Mouse (Mus musculus) MEL (cell line): ENCODE measurements around the gene Map7. TPM values are rescaled to one million over a fixed set of nuclear protein-coding genes. Genes with fewer than 3 reads are reported as not detected.

Experiments used
- DNase-seq: peaks from one replicate; pipeline ENCODE4 v3.0.0; 2011; ENCODE audit warnings: low read depth, low spot score
- H3K27ac ChIP-seq: 2 replicates; pipeline ENCODE4 v1.5.1; 2012; ENCODE audit warnings: low read depth, mild to moderate bottlenecking, control low read depth, low read length, moderate library complexity; ENCODE audit not compliant: control insufficient read depth
- H3K27me3 ChIP-seq, 2 experiments: fragments of 150-350 bp in 1 of 2; sonication (generic) in 1 of 2; 2 replicates each; pipeline ENCODE4 v1.6.1; 2012; ENCODE audit warnings: low read length in 2 of 2, mild to moderate bottlenecking in 2 of 2, improper control_type of control experiment in 1 of 2, moderate library complexity in 1 of 2; ENCODE audit not compliant: insufficient read depth in 2 of 2, control insufficient read depth in 1 of 2
- H3K36me3 ChIP-seq, 2 experiments: 2 replicates each; pipeline ENCODE4 v1.6.1; 2012 to 2014; ENCODE audit warnings: low read length in 2 of 2, improper control_type of control experiment in 1 of 2, inconsistent platforms in 1 of 2, mild to moderate bottlenecking in 1 of 2; ENCODE audit not compliant: insufficient read depth in 2 of 2, control insufficient read depth in 1 of 2
- H3K4me1 ChIP-seq, 2 experiments: fragments of 150-350 bp in 1 of 2; sonication (generic) in 1 of 2; 2 replicates each; pipeline ENCODE4 v1.6.1; 2012; ENCODE audit warnings: low read length in 2 of 2, improper control_type of control experiment in 1 of 2, mild to moderate bottlenecking in 1 of 2; ENCODE audit not compliant: insufficient read depth in 2 of 2, control insufficient read depth in 1 of 2
- H3K4me3 ChIP-seq, 2 experiments: fragments of 150-350 bp in 1 of 2; sonication (generic) in 1 of 2; 2 replicates each; pipeline ENCODE4 v1.5.1; 2012; ENCODE audit warnings: low read depth in 2 of 2, low read length in 2 of 2, mild to moderate bottlenecking in 2 of 2, moderate library complexity in 2 of 2, control low read depth in 1 of 2, improper control_type of control experiment in 1 of 2; ENCODE audit not compliant: control insufficient read depth in 1 of 2, insufficient read depth in 1 of 2
- H3K79me2 ChIP-seq: 2 replicates; pipeline ENCODE4 v1.6.1; 2012; ENCODE audit warnings: mild to moderate bottlenecking, low read length, moderate library complexity; ENCODE audit not compliant: control insufficient read depth, poor library complexity, insufficient read depth
- H3K9ac ChIP-seq: 2 replicates; pipeline ENCODE4 v1.6.1; 2012; ENCODE audit warnings: low read depth, mild to moderate bottlenecking, control low read depth, low read length, moderate library complexity; ENCODE audit not compliant: control insufficient read depth, poor library complexity, severe bottlenecking
- H3K9me3 ChIP-seq: fragments of 150-350 bp; sonication (generic); replicated peaks from 2 replicates; pipeline ENCODE4 v1.6.1; 2012; ENCODE audit warnings: mild to moderate bottlenecking, low read length, improper control_type of control experiment, moderate library complexity; ENCODE audit not compliant: insufficient read depth
- CTCF ChIP-seq, 3 experiments: IDR thresholded peaks in 2 of 3; conservative IDR thresholded peaks in 1 of 3; 2 replicates each; pipeline ENCODE4 v1.5.1; 2011 to 2012; ENCODE audit warnings: low read length in 3 of 3, low read depth in 2 of 3, mild to moderate bottlenecking in 2 of 3, improper control_type of control experiment in 1 of 3, inconsistent platforms in 1 of 3, mixed read lengths in 1 of 3, moderate library complexity in 1 of 3; ENCODE audit not compliant: control insufficient read depth in 1 of 3, insufficient read depth in 1 of 3, poor library complexity in 1 of 3, severe bottlenecking in 1 of 3
- EP300 ChIP-seq, 2 experiments: IDR thresholded peaks; 2 replicates each; pipeline ENCODE4 v1.6.1; 2011; ENCODE audit warnings: improper control_type of control experiment in 2 of 2, low read length in 2 of 2, low read depth in 1 of 2, mild to moderate bottlenecking in 1 of 2
- GABPA ChIP-seq: IDR thresholded peaks from 2 replicates; pipeline ENCODE4 v1.6.1; 2012; ENCODE audit warnings: low read depth, mild to moderate bottlenecking, inconsistent platforms, low read length, improper control_type of control experiment, moderate library complexity
- HCFC1 ChIP-seq: IDR thresholded peaks from 2 replicates; pipeline ENCODE4 v1.6.1; 2012; ENCODE audit warnings: low read depth, mild to moderate bottlenecking, inconsistent platforms, low read length, improper control_type of control experiment, moderate library complexity
- KAT2A ChIP-seq: conservative IDR thresholded peaks from 2 replicates; pipeline ENCODE4 v1.6.1; 2012; ENCODE audit warnings: low read depth, low read length, improper control_type of control experiment, inconsistent platforms
- MAFK ChIP-seq: IDR thresholded peaks from 2 replicates; pipeline ENCODE4 v1.6.1; 2011; ENCODE audit warnings: low read depth, mild to moderate bottlenecking, low read length, improper control_type of control experiment, borderline replicate concordance
- MAZ ChIP-seq: IDR thresholded peaks from 2 replicates; pipeline ENCODE4 v1.6.1; 2012; ENCODE audit warnings: low read depth, mild to moderate bottlenecking, inconsistent platforms, low read length, improper control_type of control experiment
- MEF2A ChIP-seq: IDR thresholded peaks from 2 replicates; pipeline ENCODE4 v1.6.1; 2014; ENCODE audit warnings: low read depth, mild to moderate bottlenecking, inconsistent platforms, low read length, improper control_type of control experiment; ENCODE audit not compliant: poor library complexity, insufficient replicate concordance, severe bottlenecking; ENCODE audit errors: extremely low read depth
- MXI1 ChIP-seq: IDR thresholded peaks from 2 replicates; pipeline ENCODE4 v1.6.1; 2011; ENCODE audit warnings: mild to moderate bottlenecking, low read depth, low read length, improper control_type of control experiment
- MYB ChIP-seq: IDR thresholded peaks from 2 replicates; pipeline ENCODE4 v1.6.1; 2011; ENCODE audit warnings: mild to moderate bottlenecking, low read depth, low read length, improper control_type of control experiment
- MYC ChIP-seq: IDR thresholded peaks from 2 replicates; pipeline ENCODE4 v1.6.1; 2011; ENCODE audit warnings: low read depth, mild to moderate bottlenecking, low read length, improper control_type of control experiment, moderate library complexity
- NRF1 ChIP-seq: IDR thresholded peaks from 2 replicates; pipeline ENCODE4 v1.6.1; 2014; ENCODE audit warnings: low read depth, mild to moderate bottlenecking, inconsistent platforms, low read length, improper control_type of control experiment, moderate library complexity; ENCODE audit not compliant: poor library complexity, insufficient read depth, severe bottlenecking
- RAD21 ChIP-seq: IDR thresholded peaks from 2 replicates; pipeline ENCODE4 v1.6.1; 2011; ENCODE audit warnings: mild to moderate bottlenecking, low read depth, low read length, improper control_type of control experiment
- SIN3A ChIP-seq: IDR thresholded peaks from 2 replicates; pipeline ENCODE4 v1.6.1; 2012; ENCODE audit warnings: low read length, improper control_type of control experiment, inconsistent platforms
- TCF12 ChIP-seq: IDR thresholded peaks from 2 replicates; pipeline ENCODE4 v1.6.1; 2014; ENCODE audit warnings: low read depth, mild to moderate bottlenecking, inconsistent platforms, low read length, improper control_type of control experiment, moderate library complexity
- UBTF ChIP-seq: IDR thresholded peaks from 2 replicates; pipeline ENCODE4 v1.6.1; 2012; ENCODE audit warnings: low read depth, mild to moderate bottlenecking, inconsistent platforms, low read length, improper control_type of control experiment, moderate library complexity, borderline replicate concordance; ENCODE audit not compliant: insufficient read depth
- USF2 ChIP-seq, 2 experiments: IDR thresholded peaks; 2 replicates each; pipeline ENCODE4 v1.6.1; 2011 to 2012; ENCODE audit warnings: improper control_type of control experiment in 2 of 2, low read length in 2 of 2, borderline replicate concordance in 1 of 2, inconsistent platforms in 1 of 2, low read depth in 1 of 2, mild to moderate bottlenecking in 1 of 2; ENCODE audit not compliant: insufficient read depth in 1 of 2
- polyA plus RNA-seq, 2 experiments: library from polyadenylated mRNA; stranded (reverse) in 1 of 2; unstranded in 1 of 2; fragments of >175 nt in 1 of 2; fragments of >200 nt in 1 of 2; gene quantifications; 2 replicates each; pipeline versions ENCODE4 v1.2.1 to v1.2.4; 2012; ENCODE audit warnings: low replicate concordance in 2 of 2, low read depth in 1 of 2; ENCODE audit not compliant: insufficient read length in 2 of 2, insufficient read depth in 1 of 2, missing spikeins in 1 of 2
- total RNA-seq: library from RNA; depleted of rRNA; stranded (reverse); fragments of 300-350 nt; gene quantifications from 2 replicates; pipeline ENCODE4 v1.2.3, GENCODE M21; 2012

The Map7 gene
- total and polyA plus RNA-seq, 3 experiments: 3.1 to 9.5 TPM; not detected in 1

DNA sequence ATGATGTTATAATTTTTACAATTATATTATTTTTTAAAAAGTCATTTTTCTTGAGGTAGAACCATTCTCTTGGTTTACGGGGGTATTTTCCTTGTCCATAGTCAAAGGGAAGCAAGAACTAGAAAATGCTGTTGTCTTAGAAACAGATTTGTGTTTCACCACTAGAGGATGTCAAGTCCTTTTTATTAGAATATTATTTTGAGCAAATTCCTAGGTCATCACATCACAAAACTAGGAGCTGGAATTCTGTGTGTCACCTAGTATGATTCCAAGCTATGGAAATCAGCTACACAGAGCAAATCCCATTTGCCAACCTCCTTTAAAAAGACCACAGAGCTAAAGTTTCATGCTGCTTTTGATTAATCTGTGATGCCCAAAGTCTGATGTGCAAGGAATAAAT, 3.9 kb downstream of the Map7 start:
- peaks cover 0 to 6% of the 10 kb centered on the region in 2 experiments; a peak in 1 of 4 replicates for H3K4me1 ChIP-seq
- TF ChIP-seq RAD21 (peak; percentile 22), CTCF (IDR thresholded peaks at IDR 0.05 in 2 of 3, conservative IDR thresholded peaks at IDR 0.05 in 1 of 3; ENCODE audit: control insufficient read depth in 1 of 3, insufficient read depth in 1 of 3, low read depth in 2 of 3, low read length in 3 of 3, poor library complexity in 1 of 3, severe bottlenecking in 1 of 3) (peak in 1 of 3 experiments; percentile 13; a peak in 1 of 6 replicates), MYC (no peak)
- TF ChIP-seq, all 39 proteins: peak for 2
- Histone ChIP-seq H3K79me2 (no peaks in the 10 kb centered on the region), H3K9me3 (no peaks in the 10 kb centered on the region), H3K36me3 (peaks cover 0 to 2% of the 10 kb centered on the region in 2 experiments; a peak in 2 of 4 replicates), H3K27ac (no peak overlapping the region), H3K4me3 (no peak overlapping the region), H3K27me3 (peaks cover 2 to 5% of the 10 kb centered on the region in 2 experiments; a peak in 3 of 4 replicates), H3K9ac (no peak overlapping the region)
- DNase-seq: no peak

DNA sequence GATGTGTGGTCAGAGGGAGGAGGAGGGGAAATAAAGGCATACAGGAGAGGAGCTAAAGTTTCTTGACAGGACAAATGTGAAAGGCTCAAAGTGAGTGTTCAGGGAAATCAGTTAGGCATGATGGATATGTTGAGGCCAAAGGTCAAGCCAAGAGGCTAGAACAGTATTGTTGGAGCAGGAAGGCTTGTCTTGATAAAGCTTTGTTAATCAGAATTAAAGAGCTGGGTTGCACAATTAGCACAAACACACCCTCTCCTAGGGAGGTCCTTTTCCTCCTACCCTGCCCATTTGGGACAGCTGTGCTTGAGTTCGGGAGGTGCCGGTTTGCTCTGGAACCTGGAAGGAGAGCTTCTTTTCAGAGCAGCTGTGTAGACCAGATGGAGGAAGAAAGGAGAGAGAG, 5.2 kb downstream of the Map7 start:
- H3K27ac ChIP-seq: no peak overlapping the region
- H3K79me2 ChIP-seq: no peaks in the 10 kb centered on the region
- H3K9ac ChIP-seq: no peak overlapping the region
- DNase-seq: no peak
- H3K36me3 ChIP-seq: peaks cover 0 to 2% of the 10 kb centered on the region in 2 experiments; a peak in 2 of 4 replicates
- H3K4me3 ChIP-seq: no peak overlapping the region
- no peaks in the 10 kb centered on the region for H3K9me3 ChIP-seq
- H3K27me3 ChIP-seq: peaks cover 2 to 3% of the 10 kb centered on the region in 2 experiments; a peak in 3 of 4 replicates
- peaks cover 0 to 6% of the 10 kb centered on the region in 2 experiments; a peak in 1 of 4 replicates for H3K4me1 ChIP-seq
- TF ChIP-seq GABPA (no peak), EP300 (IDR thresholded peaks at IDR 0.05; ENCODE audit: low read depth in 1 of 2, low read length in 2 of 2) (no peak), MEF2A (no peak), MAFK (no peak), HCFC1 (no peak), USF2 (IDR thresholded peaks at IDR 0.05; ENCODE audit: borderline replicate concordance in 1 of 2, insufficient read depth in 1 of 2, low read depth in 1 of 2, low read length in 2 of 2) (no peak), SIN3A (no peak), NRF1 (no peak), MXI1 (no peak), TCF12 (no peak), CTCF (IDR thresholded peaks at IDR 0.05 in 2 of 3, conservative IDR thresholded peaks at IDR 0.05 in 1 of 3; ENCODE audit: control insufficient read depth in 1 of 3, insufficient read depth in 1 of 3, low read depth in 2 of 3, low read length in 3 of 3, poor library complexity in 1 of 3, severe bottlenecking in 1 of 3) (no peak), UBTF (no peak), MAZ (no peak), KAT2A (no peak), MYB (no peak)
- TF ChIP-seq, all 39 proteins: peak for 0
